Mouse (Mus musculus) ES-E14 (cell line): ENCODE results near the gene Nr1i3. TPM values are rescaled to one million over a fixed set of nuclear protein-coding genes. Genes with fewer than 3 reads are reported as not detected.

Experiments
- DNase-seq: peaks from one replicate; pipeline ENCODE4 v3.0.0-alpha.2; 2013; ENCODE audit warnings: low read depth, low spot score
- H3K27ac ChIP-seq: 2 replicates; pipeline ENCODE4 v1.5.1; 2012; ENCODE audit warnings: low read depth, mild to moderate bottlenecking, low read length, moderate library complexity, mixed read lengths; ENCODE audit not compliant: poor library complexity, insufficient read depth, severe bottlenecking
- H3K36me3 ChIP-seq: 2 replicates; pipeline ENCODE4 v1.6.1; 2012; ENCODE audit warnings: mild to moderate bottlenecking, low read length, moderate library complexity, mixed read lengths; ENCODE audit not compliant: control insufficient read depth, poor library complexity, insufficient read depth, severe bottlenecking
- H3K4me1 ChIP-seq, 2 experiments: fragments of 150-350 bp in 1 of 2; sonication (generic) in 1 of 2; 2 replicates each; pipeline ENCODE4 v1.6.1; 2012; ENCODE audit warnings: low read length in 2 of 2, mild to moderate bottlenecking in 1 of 2, mixed read lengths in 1 of 2; ENCODE audit not compliant: control insufficient read depth in 2 of 2, insufficient read depth in 2 of 2, poor library complexity in 1 of 2
- H3K4me3 ChIP-seq, 2 experiments: fragments of 150-350 bp in 1 of 2; sonication (generic) in 1 of 2; 2 replicates each; pipeline ENCODE4 v1.5.1; 2012; ENCODE audit warnings: low read length in 2 of 2, low read depth in 1 of 2, mild to moderate bottlenecking in 1 of 2, mixed read lengths in 1 of 2; ENCODE audit not compliant: insufficient read depth in 1 of 2, poor library complexity in 1 of 2, severe bottlenecking in 1 of 2
- H3K9ac ChIP-seq: 2 replicates; pipeline ENCODE4 v1.6.1; 2012; ENCODE audit warnings: low read depth, mild to moderate bottlenecking, low read length, mixed read lengths; ENCODE audit not compliant: poor library complexity, insufficient read depth, severe bottlenecking
- H3K9me3 ChIP-seq: fragments of 150-350 bp; sonication (generic); 2 replicates; pipeline ENCODE4 v1.6.1; 2012; ENCODE audit warnings: low read depth, mild to moderate bottlenecking, low read length; ENCODE audit not compliant: control insufficient read depth, insufficient read depth
- CHD2 ChIP-seq: IDR thresholded peaks from 2 replicates; pipeline ENCODE4 v1.6.1; 2014; ENCODE audit warnings: mild to moderate bottlenecking, low read depth, low read length, inconsistent platforms
- HCFC1 ChIP-seq: IDR thresholded peaks from 2 replicates; pipeline ENCODE4 v1.6.1; 2012; ENCODE audit warnings: low read length, inconsistent platforms, borderline replicate concordance; ENCODE audit not compliant: insufficient read depth
- MAFK ChIP-seq: IDR thresholded peaks from 2 replicates; pipeline ENCODE4 v1.6.1; 2014; ENCODE audit warnings: mild to moderate bottlenecking, low read depth, low read length, inconsistent platforms; ENCODE audit not compliant: insufficient read depth
- ZC3H11A ChIP-seq: IDR thresholded peaks from 2 replicates; pipeline ENCODE4 v1.6.1; 2012; ENCODE audit warnings: low read depth, mild to moderate bottlenecking, inconsistent platforms, low read length, borderline replicate concordance
- ZNF384 ChIP-seq: IDR thresholded peaks from 2 replicates; pipeline ENCODE4 v1.6.1; 2012; ENCODE audit warnings: low read depth, low read length, inconsistent platforms
- in situ Hi-C, 2 experiments: fragments of 600-800 bp; cut with MboI; formaldehyde crosslinking; loops; one replicate each; pipeline ENCODE4 v1.15.1; 2025; ENCODE audit warnings: low sequenced_read_pairs in 2 of 2, inconsistent platforms in 1 of 2; ENCODE audit not compliant: unreplicated experiment in 2 of 2
- total RNA-seq: library from RNA; depleted of rRNA; stranded (reverse); fragments of 300-350 nt; gene quantifications from 2 replicates; pipeline ENCODE4 v1.2.3, GENCODE M21; 2012

Gene Nr1i3
- total RNA-seq, 1 experiment: 0.71 TPM

DNA sequence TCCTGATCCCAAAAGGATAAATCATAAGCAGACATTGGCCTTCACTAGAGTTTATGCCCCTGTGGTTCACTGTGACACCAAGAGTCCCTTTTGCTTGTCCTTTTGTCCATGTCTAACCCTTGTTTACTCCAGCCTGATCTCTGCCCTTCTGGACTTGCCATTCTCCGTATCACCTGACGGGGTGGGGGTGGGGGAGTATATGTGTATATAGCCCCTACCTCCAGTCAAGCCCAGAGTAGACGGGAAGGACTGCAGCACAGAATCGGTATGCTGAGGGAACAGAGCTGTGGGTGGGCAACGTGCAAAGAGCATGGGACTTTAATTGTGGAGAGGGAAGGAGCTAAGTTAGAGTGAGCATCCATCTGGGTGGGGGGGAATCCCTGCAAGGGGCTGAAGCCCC is 11.1 kb downstream of the Nr1i3 start, which contains the start of gene Apoa2:
Apoa2 (plus strand) TSS at position 198 of the 400 bp plus-strand sequence.
- Histone ChIP-seq H3K4me1 (peaks cover 2 to 11% of the 10 kb centered on the region in 2 experiments; a peak in 2 of 4 replicates), H3K9me3 (no peaks in the 10 kb centered on the region), H3K27ac (no peak within 1 kb of the TSS), H3K4me3 (no peak within 1 kb of the TSS), H3K9ac (no peak within 1 kb of the TSS), H3K36me3 (peaks cover 5% of the 10 kb centered on the region; the same call in 1 of the 2 replicates)
- in situ Hi-C loops: loop anchor here in 1 of 2 experiments (25.0 kb wide), 1 partner anchor 338 kb away; the partner anchor contains the start of genes Dusp12 and Gm26620
- TF ChIP-seq CHD2 (no peak), MAFK (no peak), HCFC1 (no peak), ZC3H11A (no peak), ZNF384 (no peak)
- no peak for DNase-seq

DNA sequence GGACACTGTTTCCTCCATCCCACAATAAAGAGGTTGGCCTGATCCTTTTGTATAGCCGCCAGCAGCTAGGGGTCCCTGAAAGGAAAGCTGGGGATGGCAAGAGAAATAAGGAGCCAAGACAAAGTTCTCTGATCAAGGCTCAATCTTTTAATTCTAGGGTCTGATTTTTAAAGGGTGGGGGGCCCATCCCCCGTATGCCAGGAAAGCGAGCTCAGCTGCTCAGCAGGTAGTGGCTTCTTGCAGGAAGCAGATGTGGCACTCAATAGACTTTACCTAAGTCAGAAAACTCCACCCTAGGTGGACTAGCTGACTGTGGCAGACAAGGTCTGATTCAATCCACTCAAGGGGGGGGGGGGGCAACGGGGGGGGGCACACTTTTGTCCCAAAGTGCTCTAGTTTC is 13.0 kb downstream of the Nr1i3 start:
- H3K9me3 ChIP-seq: no peaks in the 10 kb centered on the region
- no peak for TF ChIP-seq CHD2
- no peak for TF ChIP-seq ZC3H11A
- TF ChIP-seq HCFC1: no peak
- no peak for TF ChIP-seq ZNF384
- TF ChIP-seq MAFK: no peak
- H3K9ac ChIP-seq: no peak overlapping the region
- in situ Hi-C loops: loop anchor here in 1 of 2 experiments (25.0 kb wide), 1 partner anchor 339 kb away; the partner anchor contains the start of genes Dusp12 and Gm26620
- no peak for DNase-seq
- H3K4me3 ChIP-seq: no peak overlapping the region
- H3K36me3 ChIP-seq: no peaks in the 10 kb centered on the region
- no peak overlapping the region for H3K27ac ChIP-seq
- peaks cover 0 to 10% of the 10 kb centered on the region in 2 experiments; a peak in 1 of 4 replicates for H3K4me1 ChIP-seq

DNA sequence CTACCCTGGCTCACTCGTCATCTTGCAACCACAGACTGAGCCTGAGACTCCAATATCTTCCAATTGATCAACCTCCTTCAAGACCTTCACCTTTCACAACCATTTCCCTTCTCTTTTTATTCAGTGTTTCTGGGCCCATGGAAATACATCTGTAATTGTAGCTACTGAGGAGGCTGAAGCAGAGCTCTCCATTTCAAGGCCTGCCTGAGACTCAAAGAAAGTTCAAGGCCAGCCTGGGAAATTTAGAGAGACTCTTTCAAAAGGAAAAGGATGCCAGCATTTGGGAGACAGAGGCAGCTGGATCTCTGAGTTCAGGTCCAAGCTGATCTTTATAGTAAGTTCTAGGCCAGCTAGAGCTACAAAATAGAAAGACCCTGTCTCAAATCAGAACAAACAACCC is 14.1 kb downstream of the Nr1i3 start:
- Histone ChIP-seq H3K4me1 (peaks cover 0 to 10% of the 10 kb centered on the region in 2 experiments; a peak in 1 of 4 replicates), H3K4me3 (no peak overlapping the region), H3K9me3 (no peaks in the 10 kb centered on the region), H3K27ac (no peak overlapping the region), H3K9ac (no peak overlapping the region), H3K36me3 (no peaks in the 10 kb centered on the region)
- in situ Hi-C loops: loop anchor here in 1 of 2 experiments (25.0 kb wide), 1 partner anchor 341 kb away; the partner anchor contains the start of genes Dusp12 and Gm26620
- DNase-seq: no peak
- TF ChIP-seq CHD2 (no peak), ZNF384 (no peak), HCFC1 (no peak), ZC3H11A (no peak), MAFK (no peak)

- in situ Hi-C loops: loop anchor here in 1 of 2 experiments (25.0 kb wide), 1 partner anchor 342 kb away; the partner anchor contains the start of genes Dusp12 and Gm26620
- no peak overlapping the region for H3K9ac ChIP-seq
- H3K9me3 ChIP-seq: no peaks in the 10 kb centered on the region
- no peak for DNase-seq
- H3K27ac ChIP-seq: no peak overlapping the region
- TF ChIP-seq MAFK (no peak), CHD2 (no peak), ZNF384 (no peak), HCFC1 (no peak), ZC3H11A (no peak)
- no peak overlapping the region for H3K4me3 ChIP-seq
- peaks cover 0 to 10% of the 10 kb centered on the region in 2 experiments; a peak in 1 of 4 replicates for H3K4me1 ChIP-seq
- peaks cover under 1% of the 10 kb centered on the region for H3K36me3 ChIP-seq
These were observed 16.0 kb downstream of the Nr1i3 start for GRCm38 (mm10) chr1:171229750-171230149.
